Mouse (Mus musculus) neural tube, postnatal 0 days (tissue): ENCODE measurements around the gene Zmym6. TPM values are rescaled to one million over a fixed set of nuclear protein-coding genes. Genes with fewer than 3 reads are reported as not detected.

Experiments
- polyA plus RNA-seq: library from polyadenylated mRNA; unstranded; fragments of >200 nt; fragmentation: Nextera tagmentation; extraction: Ambion mirVana; gene quantifications from 2 replicates; pipeline ENCODE4 v1.2.1, GENCODE M21; 2015

Zmym6 gene
- polyA plus RNA-seq: 17.7 and 20.7 TPM in 2 replicates

DNA sequence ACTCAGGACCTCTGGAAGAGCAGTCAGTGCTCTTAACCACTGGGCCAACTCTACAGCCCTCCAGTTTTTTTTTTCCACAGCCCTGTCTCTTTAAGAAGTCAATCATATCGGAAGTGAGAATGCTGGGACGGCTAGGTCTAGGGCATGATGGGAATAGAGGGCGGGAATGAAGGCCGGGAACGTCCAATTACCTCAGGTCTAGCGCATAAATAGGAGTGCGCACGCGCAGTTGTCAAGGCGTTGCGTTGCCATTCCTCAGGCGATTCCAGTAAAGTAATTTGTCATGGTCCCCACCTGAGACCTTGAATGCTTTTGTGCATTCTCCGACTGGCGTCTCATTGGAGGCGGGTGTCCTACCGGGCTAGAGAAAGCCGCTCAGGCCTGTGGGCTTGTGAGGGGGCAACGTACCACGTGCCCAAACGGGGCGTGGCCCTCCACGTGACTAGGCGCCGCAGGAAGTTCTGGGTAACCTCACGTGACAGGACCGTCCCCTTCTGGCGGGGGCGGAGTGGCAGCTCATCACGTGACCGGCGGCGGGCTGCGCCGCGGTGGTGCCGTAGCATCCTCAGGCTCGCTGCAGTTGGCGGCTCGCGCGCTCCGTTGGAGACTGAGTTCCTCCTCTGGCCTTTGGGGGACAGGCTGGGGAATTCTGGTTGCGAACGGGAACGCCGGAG, at the start of gene Zmym6:
Zmym6 (plus strand) TSS at position 509 of the 674 bp plus-strand sequence.

DNA sequence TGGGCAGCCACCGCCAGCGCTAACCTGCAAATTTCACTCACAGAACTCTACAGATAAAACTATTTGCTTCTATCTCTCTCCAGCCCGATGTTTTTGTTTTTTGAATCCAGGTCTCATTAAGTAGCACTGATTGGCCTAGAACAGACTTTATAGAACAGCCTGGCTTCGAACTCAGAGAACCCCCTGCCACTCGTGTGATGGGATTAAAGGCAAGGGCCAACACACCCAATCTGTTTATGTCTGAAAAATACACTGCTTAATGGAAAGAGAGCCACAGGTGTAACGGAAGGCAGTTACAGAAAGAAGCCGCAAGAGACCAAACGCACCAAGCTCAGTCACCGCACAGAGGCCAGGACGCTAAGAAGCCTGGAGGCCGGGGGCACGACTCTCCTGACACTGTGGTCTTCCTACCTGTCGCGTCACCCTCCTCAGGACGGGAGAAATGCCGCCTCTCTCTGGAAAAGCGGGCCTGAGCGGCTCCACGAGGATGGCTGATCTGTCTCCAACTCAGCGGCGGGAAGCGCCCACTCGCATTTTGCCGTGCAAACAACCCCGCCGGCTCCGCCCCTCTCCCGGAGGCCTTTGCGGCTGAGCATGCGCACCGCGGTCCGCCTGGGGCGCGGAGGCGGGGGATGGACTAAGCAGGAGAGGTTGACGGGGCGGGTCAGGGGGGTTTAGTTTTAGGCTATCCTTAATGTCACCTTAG, 16.4 kb upstream of the Zmym6 start, which contains the start of gene Zmym1:
Zmym1 (minus strand) TSS at position 568 of the 706 bp plus-strand sequence.

DNA sequence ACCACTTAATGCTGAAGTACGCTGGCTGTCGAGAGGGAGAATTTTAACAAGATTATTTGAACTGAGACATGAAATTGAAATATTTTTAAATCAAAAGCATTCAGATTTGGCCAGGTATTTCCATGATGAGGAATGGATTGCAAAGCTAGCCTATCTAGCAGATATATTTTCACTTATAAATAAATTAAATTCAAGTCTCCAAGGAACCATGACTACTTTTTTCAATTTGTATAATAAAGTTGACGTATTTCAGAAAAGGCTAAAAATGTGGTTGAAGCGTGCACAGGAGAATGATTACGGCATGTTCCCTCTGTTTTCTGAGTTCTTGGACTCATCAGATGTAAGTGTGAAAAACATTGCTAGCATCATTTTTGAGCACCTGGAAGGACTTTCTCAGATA, 46.2 kb downstream of the Zmym6 start, which contains the start of gene Tmem35b:
Tmem35b (plus strand) TSS at position 301 of the 400 bp plus-strand sequence.

DNA sequence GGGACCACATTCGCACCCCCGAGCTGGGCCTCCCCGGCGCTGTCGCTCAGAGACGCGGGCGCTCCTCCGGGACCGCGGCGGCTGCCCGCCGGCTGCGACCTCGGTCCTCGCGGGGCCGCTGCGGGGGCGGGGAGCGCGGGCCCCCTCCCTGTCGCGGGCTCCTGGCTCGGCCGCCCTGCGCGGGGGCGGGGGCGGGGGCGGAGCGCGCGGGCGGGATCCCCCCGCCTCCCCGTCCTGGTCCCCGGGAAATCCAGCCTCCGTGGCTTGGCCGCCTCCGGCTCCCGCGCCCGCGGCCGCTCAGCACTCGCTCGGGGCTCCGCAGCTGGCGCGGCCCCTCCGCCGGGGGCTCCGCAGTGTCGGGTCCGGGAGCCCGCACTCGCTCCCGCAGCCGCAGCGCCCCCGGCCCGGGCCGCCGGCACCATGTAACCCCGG, 91.7 kb downstream of the Zmym6 start, which contains the start of gene Dlgap3:
Dlgap3 (plus strand) TSS at position 291 of the 432 bp plus-strand sequence.

Other genes with a start within 250 kb of the Zmym6 start
- 22.3 and 23.3 TPM in 2 replicates for gene Zmym4, start 109.2 kb upstream of the Zmym6 start, polyA plus RNA-seq
- gene Sfpq, start 56.1 kb upstream of the Zmym6 start, polyA plus RNA-seq: 74.5 and 88.2 TPM in 2 replicates
- gene Zmym1, start 16.2 kb upstream of the Zmym6 start, polyA plus RNA-seq: 15.4 and 16.2 TPM in 2 replicates
- gene Tmem35b, start 46.3 kb downstream of the Zmym6 start, polyA plus RNA-seq: 15.5 and 16.3 TPM in 2 replicates
- gene Dlgap3, start 91.8 kb downstream of the Zmym6 start, polyA plus RNA-seq: 37.0 and 38.5 TPM in 2 replicates
- gene Smim12, start 166.4 kb downstream of the Zmym6 start, polyA plus RNA-seq: 77.2 and 79.4 TPM in 2 replicates
- 17.3 and 19.8 TPM in 2 replicates for gene Gja4, start 236.7 kb downstream of the Zmym6 start, polyA plus RNA-seq